ENCODE assay signal across 33 mouse cellular contexts in the genomic region with DNA sequence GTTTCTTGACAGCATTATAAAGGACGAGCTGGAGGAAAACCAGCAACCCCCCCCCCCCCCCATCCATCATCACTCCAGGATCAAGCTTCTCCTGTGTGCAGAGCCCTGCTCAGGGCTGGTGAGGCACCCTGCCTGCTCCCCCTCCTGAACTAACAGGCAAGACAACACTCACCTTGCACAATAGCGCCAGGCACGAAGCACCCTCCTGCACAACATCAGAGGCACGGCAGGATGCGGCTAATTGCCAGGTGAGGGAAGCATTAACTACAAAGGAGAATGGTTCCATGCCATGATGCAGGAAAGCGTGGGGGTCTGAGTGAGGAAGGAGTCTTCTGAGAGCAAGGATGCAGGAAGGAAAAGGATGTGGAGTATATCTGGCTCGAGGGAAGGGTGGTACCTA. TPM values are rescaled to one million over a fixed set of nuclear protein-coding genes. Genes with fewer than 3 reads are reported as not detected.
DNase-seq lines count a peak whose midpoint lies in the region; ATAC-seq and TF ChIP-seq lines count a peak whose summit lies in the region.
"Had no signal": no experiment of that assay in that cellular context is flagged by ENCODE, and none has a peak within 500 bp of the region (broad histone marks: within the 10 kb centered on the region; RNA-seq: fewer than 3 reads in every experiment).

No protein-coding gene starts in this region.

- no peaks in the 10 kb centered on the region for H3K27me3 ChIP-seq in forebrain, postnatal 0 days (ENCODE audit: insufficient read depth, low read length)
- no peaks in the 10 kb centered on the region for H3K27me3 ChIP-seq in forebrain, embryonic 12.5 days
- H3K27me3 ChIP-seq in cerebellum, adult 2 months (ENCODE audit: control insufficient read depth, insufficient read depth, low read length) = no peaks in the 10 kb centered on the region
- H3K27me3 ChIP-seq: embryonic facial prominence, embryonic 12.5 days; hindbrain, embryonic 15.5 days; neural tube, embryonic 12.5 days had no signal

- no peak overlapping the region for H3K4me2 ChIP-seq in forebrain, postnatal 0 days (ENCODE audit: low read depth)
- H3K4me2 ChIP-seq in forebrain, embryonic 12.5 days = no peak overlapping the region
- H3K4me2 ChIP-seq: embryonic facial prominence, embryonic 12.5 days; heart, embryonic 12.5 days; hindbrain, embryonic 15.5 days; liver, embryonic 12.5 days; midbrain, embryonic 12.5 days; neural tube, embryonic 12.5 days had no signal

- no peaks in the 10 kb centered on the region for H3K4me1 ChIP-seq in forebrain, postnatal 0 days (ENCODE audit: insufficient read depth)
- H3K4me1 ChIP-seq in forebrain, embryonic 12.5 days = no peaks in the 10 kb centered on the region
- peaks cover 40% of the 10 kb centered on the region for H3K4me1 ChIP-seq in cerebellum, adult 2 months (ENCODE audit: control insufficient read depth, insufficient read depth, low read length)
- H3K4me1 ChIP-seq: embryonic facial prominence, embryonic 12.5 days; heart, embryonic 12.5 days; liver, embryonic 12.5 days; midbrain, embryonic 12.5 days; neural tube, embryonic 12.5 days had no signal

- H3K27ac ChIP-seq in forebrain, postnatal 0 days (ENCODE audit: low read depth, low read length) = no peak overlapping the region
- H3K27ac ChIP-seq in forebrain, embryonic 12.5 days = no peak overlapping the region
- peak overlapping the region; percentile 68; the same call in 1 of the 2 replicates for H3K27ac ChIP-seq in cerebellum, adult 2 months (ENCODE audit: insufficient read depth, low read length)
- H3K27ac ChIP-seq: embryonic facial prominence, embryonic 12.5 days; gastrocnemius, adult 2 months; hindbrain, embryonic 15.5 days; liver, embryonic 12.5 days; midbrain, embryonic 12.5 days; neural tube, embryonic 12.5 days; stomach, postnatal 0 days had no signal

- H3K9ac ChIP-seq in forebrain, postnatal 0 days = no peak overlapping the region
- no peak overlapping the region for H3K9ac ChIP-seq in forebrain, embryonic 12.5 days
- H3K9ac ChIP-seq: embryonic facial prominence, embryonic 12.5 days; heart, embryonic 12.5 days; hindbrain, embryonic 15.5 days; liver, embryonic 12.5 days; liver, postnatal 0 days; midbrain, embryonic 12.5 days; neural tube, embryonic 12.5 days had no signal

- 50% methylated on average over 7 of the region's 7 CpGs for WGBS in forebrain, postnatal 0 days
- 63% methylated on average over 7 of the region's 7 CpGs for WGBS in forebrain, embryonic 12.5 days
- 25% methylated on average over 7 of the region's 7 CpGs for WGBS in cerebellum, adult 2 months

- no peaks in the 10 kb centered on the region for H3K36me3 ChIP-seq in forebrain, postnatal 0 days (ENCODE audit: insufficient read depth)
- no peaks in the 10 kb centered on the region for H3K36me3 ChIP-seq in forebrain, embryonic 12.5 days (replicated peaks)
- H3K36me3 ChIP-seq: embryonic facial prominence, embryonic 12.5 days; heart, embryonic 12.5 days; hindbrain, embryonic 15.5 days; liver, embryonic 12.5 days; midbrain, embryonic 12.5 days; neural tube, embryonic 12.5 days had no signal

- 0 out of 2 replicates have a peak, but pooled peaks cover 3% of the 10 kb centered on the region for H3K9me3 ChIP-seq in forebrain, postnatal 0 days (ENCODE audit: low read length)
- H3K9me3 ChIP-seq in forebrain, embryonic 12.5 days = no peaks in the 10 kb centered on the region
- H3K9me3 ChIP-seq: embryonic facial prominence, embryonic 12.5 days; heart, embryonic 12.5 days; hindbrain, embryonic 15.5 days; liver, embryonic 12.5 days; midbrain, embryonic 12.5 days; neural tube, embryonic 12.5 days had no signal

- peak; percentile 82 for ATAC-seq in forebrain, postnatal 0 days
- ATAC-seq in forebrain, embryonic 12.5 days (ENCODE audit: low FRiP score) = no peak
- ATAC-seq: intestine, embryonic 16.5 days; liver, embryonic 12.5 days; liver, postnatal 0 days had no signal

- TF ChIP-seq POLR2A in brain, embryonic 14.5 days (IDR thresholded peaks at IDR 0.05; ENCODE audit: borderline replicate concordance, extremely low read depth, insufficient read depth, insufficient read length, poor library complexity, severe bottlenecking) = no peak
- no peak for TF ChIP-seq POLR2A in cerebellum, adult 2 months (IDR thresholded peaks at IDR 0.05; ENCODE audit: borderline replicate concordance, insufficient read depth, low read length)

- no peak overlapping the region for H3K4me3 ChIP-seq in forebrain, postnatal 0 days (ENCODE audit: low read depth, low read length)
- H3K4me3 ChIP-seq in forebrain, embryonic 12.5 days (replicated peaks) = no peak overlapping the region
- no peak overlapping the region for H3K4me3 ChIP-seq in cerebellum, adult 2 months (replicated peaks; ENCODE audit: insufficient read depth, low read depth, low read length)
- H3K4me3 ChIP-seq: embryonic facial prominence, embryonic 12.5 days; gastrocnemius, adult 2 months; heart, embryonic 12.5 days; hindbrain, embryonic 15.5 days; liver, embryonic 12.5 days; megakaryocyte, embryonic 14.5 days; midbrain, embryonic 12.5 days; myocyte; neural tube, embryonic 12.5 days had no signal

- TF ChIP-seq CTCF in forebrain, postnatal 0 days (IDR thresholded peaks at IDR 0.05; ENCODE audit: low read depth) = no peak
- TF ChIP-seq CTCF in brain, embryonic 14.5 days (IDR thresholded peaks at IDR 0.05; ENCODE audit: borderline replicate concordance, extremely low read depth, insufficient read depth, insufficient read length) = no peak
- no peak for TF ChIP-seq CTCF in cerebellum, adult 2 months (IDR thresholded peaks at IDR 0.05; ENCODE audit: borderline replicate concordance, insufficient read depth, low read depth, low read length)

- peak; percentile 20 for DNase-seq in forebrain, postnatal 0 days
- DNase-seq in brain, embryonic 14.5 days (ENCODE audit: low read depth) = peak; percentile 22
- DNase-seq in cerebellum, adult 2 months = peak; percentile 60 to 61
- peak; percentile 57 to 59 for DNase-seq in cerebellum, postnatal 14 days
- no peak for DNase-seq in urinary bladder, postnatal 14 days (ENCODE audit: low spot score)
- no peak for DNase-seq in frontal cortex, postnatal 10 days (ENCODE audit: low spot score in 2 of 2)
- DNase-seq: adrenal gland, postnatal 25 days; B cell, adult 2 months; embryo, embryonic 11 days; gastrocnemius, adult 2 months; gastrocnemius, postnatal 36 days; heart, adult 18-20 months; heart, postnatal 4 days; kidney, adult 9 months; kidney, postnatal 10 days; left cerebral cortex, postnatal 4 days; liver, postnatal 0 days; lung, postnatal 4 days; right cerebral cortex, adult 18-20 months; spleen, adult 18-20 months; thymus, adult 18-20 months; thymus, postnatal 36 days had no signal

RNA-seq across cellular contexts. Expression of a gene that starts 42.1 kb away (rescaled TPM):
- total RNA-seq in forebrain, postnatal 0 days (2014; rRNA removed) = 59.4 and 65.1 TPM in 2 replicates
- polyA plus RNA-seq in forebrain, postnatal 0 days (2015; fragmentation: Nextera tagmentation; extraction: Ambion mirVana) = 24.2 and 37.8 TPM in 2 replicates
- 8.0 and 8.5 TPM in 2 replicates for polyA plus RNA-seq in forebrain, embryonic 12.5 days (2016; fragmentation: Nextera tagmentation; extraction: Ambion mirVana)
- polyA plus RNA-seq in brain, embryonic 14.5 days (2012; rRNA removed) = 10.6 and 24.3 TPM in 2 replicates
- polyA plus RNA-seq in cerebellum, adult 2 months (2012; rRNA removed) = 217 and 230 TPM in 2 replicates
- polyA plus RNA-seq: myocyte had no signal

Comparison
In these comparisons a context has a peak if more than half of its experiments do, and no peak if none do; other contexts are left out.
1. DNase-seq: peak in forebrain, postnatal 0 days (single experiment), brain, embryonic 14.5 days (single experiment), cerebellum, adult 2 months (2 of 2) and cerebellum, postnatal 14 days (2 of 2); none in urinary bladder, postnatal 14 days (single experiment) and frontal cortex, postnatal 10 days (0 of 2).